Mouse (Mus musculus) cerebellum, adult 18-20 months (tissue): ENCODE measurements around the gene Ang.

Source experiments
- DNase-seq, 2 experiments: peaks; one replicate each; pipeline ENCODE4 v3.0.0; 2021

The Ang gene

DNA sequence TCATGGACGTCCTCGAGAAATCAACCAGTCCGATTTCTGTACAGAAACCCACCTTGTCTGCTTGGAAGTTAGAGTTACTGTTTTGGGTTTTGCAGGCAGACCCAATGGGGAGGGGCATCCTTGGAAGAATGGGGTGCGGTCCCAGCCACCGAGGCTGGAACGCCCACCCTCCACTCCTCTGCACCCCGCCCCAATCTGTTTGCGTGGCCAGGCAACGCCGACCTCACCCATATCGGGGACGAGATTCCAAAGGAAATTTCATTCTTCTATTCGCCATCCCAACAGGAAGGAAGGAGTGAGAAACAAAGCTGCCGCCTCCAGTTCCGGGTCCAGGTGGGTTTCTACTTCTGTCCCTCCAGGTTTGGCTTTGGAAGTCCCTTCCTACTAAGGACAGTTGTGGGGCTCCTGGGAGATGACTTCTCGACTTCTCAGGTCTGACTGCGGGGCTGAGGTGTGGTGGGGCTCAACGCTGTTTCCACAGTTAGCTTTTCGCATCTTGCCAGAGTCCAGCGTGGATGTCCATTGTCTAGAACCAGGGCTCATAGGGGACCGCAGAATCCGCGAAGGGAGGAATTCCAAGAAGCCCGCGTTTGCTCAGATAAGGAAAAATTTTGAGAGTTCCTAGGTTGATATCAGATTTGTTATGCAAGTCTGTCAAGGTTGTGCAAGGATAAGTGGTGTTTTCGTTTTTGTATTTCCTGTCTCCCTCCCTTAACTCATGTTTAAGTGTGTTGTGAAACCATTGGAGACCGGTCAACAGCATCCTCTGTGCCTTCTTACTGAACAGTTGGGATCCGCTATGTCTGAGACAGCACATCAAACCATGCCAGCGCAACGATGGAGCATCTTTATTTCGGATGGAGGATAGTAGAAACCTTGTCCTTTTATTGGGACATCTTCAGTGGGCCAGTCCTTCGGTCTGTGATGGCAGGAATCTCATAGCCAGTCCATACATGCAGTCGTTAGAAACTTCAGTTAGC is at the start of gene Ang, which contains the start of gene Rnase4:
Gene Ang (plus strand): TSS at position 230 of the 980 bp plus-strand sequence.
Gene Rnase4 (plus strand): TSS at position 157 of the 980 bp plus-strand sequence.
- peak; percentile 48 to 50 for DNase-seq

GRCm38 (mm10) chr14:51041769-51042168 is 49.2 kb upstream of the Ang start, which contains the start of gene Rnase9:
Gene Rnase9 (minus strand): TSS chr14:51041869.
- no peak for DNase-seq

GRCm38 (mm10) chr14:51047846-51048245 is 43.1 kb upstream of the Ang start:
- DNase-seq: no peak

DNA sequence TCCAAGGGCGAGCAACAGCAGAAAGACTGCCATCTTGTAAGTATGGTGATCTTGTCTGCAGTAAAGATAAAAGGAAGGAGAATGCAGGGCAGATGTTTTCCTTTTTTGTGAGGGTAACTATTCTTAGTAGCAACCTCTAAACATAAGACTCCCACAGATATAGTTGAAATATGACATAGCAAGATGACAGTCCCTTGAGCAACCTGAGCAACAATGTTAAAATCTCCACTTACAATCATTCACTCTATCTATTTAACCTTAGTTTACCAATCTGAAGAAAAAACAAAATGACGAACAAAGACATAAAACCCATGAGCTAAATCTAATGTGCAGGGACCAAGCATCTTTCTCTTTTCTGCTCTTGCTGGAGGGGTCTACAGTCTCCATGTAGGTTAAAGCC is 40.9 kb upstream of the Ang start, which contains the start of gene Rnase11:
Gene Rnase11 (minus strand): TSS at position 101 of the 400 bp plus-strand sequence.
- no peak for DNase-seq

- DNase-seq: no peak
Measured at GRCm38 (mm10) chr14:51051941-51052340, 39.0 kb upstream of the Ang start.

- no peak for DNase-seq
Measured at GRCm38 (mm10) chr14:51053176-51053575, 37.8 kb upstream of the Ang start.

DNA sequence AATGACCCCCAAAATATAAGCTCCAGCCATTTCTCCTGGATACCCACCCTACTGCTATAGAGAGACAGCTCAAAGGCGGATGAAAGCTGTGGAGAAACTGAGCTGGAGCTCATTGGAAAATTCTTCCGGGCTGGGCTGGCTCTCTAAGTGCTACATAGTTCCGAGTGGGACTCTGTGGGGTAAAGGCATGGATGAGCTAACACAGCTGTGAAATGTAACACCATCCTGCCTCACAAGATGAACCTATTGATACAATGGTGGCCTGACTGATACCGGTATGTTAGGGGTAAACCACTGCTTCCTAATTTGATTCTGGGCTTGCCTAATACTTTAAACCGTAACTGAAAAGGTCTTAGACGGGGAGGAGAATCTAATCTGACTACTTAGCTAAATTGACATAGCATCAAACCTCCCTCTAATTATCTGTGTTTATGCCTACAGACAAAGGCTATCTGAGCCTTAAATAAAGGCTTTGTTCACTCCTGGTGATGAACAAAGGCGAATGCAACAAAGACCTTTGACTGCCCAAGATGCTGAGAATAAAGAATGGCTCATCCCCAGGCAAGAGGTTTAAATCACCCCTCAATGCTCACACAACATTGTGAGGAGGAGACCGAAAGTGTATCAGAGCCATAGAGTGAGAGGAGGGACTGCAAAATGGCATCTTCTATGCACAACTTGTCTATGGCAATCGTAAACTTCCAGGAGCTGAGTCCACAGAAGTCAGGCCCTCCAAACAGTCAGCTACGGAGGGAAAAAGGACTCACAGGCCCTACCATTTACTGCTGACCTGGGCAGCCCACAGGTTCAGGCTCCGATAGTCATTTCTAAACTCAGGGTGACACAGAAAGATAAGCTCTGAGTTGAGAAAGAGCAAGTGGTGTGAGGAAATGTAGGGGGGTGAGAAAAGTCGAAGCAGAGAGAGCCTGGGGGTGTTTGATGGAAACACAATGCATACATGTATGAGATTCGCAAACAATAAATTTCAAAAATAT is 36.4 kb upstream of the Ang start:
- no peak for DNase-seq

DNA sequence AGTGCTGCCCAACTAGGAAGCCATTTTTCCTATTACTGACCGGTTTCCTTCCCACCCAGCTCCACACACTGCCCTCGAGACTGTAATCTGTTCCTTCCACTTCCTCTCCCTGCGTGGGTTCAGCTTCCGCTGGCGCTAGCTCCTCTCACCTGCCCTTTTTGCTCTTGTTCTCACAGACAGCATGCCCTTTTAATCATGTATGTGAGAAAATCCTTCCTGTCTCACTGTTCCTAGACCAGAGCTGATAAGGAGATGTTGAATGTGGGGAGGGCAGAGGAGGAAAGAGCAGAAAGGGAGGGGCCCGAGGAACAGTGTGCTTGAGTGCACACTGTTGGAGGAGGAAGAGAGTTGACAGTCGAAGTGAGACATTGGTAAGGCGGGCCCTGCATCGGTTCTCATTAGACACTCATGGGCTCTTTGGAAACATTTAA is 33.5 kb upstream of the Ang start, which contains the start of gene Rnase12:
Gene Rnase12 (minus strand): TSS at position 261 of the 431 bp plus-strand sequence.
- DNase-seq: no peak

DNA sequence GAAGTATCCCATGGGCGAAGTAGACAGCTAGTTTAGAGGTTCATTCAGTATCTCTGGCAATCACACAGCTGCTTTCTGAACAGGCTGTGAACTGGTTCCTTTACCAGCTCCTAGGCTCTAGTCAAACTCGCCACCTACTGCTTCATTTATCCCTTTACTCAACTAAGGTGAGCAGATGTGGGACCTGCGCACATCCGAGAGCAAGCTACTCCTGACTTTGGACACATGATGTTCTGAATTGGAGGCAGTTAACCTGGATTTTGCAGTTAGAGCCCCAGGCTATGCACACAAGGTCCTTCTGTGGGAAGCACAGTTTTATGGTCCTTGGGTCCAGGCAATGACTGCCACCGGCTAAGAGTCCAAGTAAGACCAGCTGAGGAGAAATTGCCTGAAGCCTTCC is 30.2 kb upstream of the Ang start:
- no peak for DNase-seq

DNA sequence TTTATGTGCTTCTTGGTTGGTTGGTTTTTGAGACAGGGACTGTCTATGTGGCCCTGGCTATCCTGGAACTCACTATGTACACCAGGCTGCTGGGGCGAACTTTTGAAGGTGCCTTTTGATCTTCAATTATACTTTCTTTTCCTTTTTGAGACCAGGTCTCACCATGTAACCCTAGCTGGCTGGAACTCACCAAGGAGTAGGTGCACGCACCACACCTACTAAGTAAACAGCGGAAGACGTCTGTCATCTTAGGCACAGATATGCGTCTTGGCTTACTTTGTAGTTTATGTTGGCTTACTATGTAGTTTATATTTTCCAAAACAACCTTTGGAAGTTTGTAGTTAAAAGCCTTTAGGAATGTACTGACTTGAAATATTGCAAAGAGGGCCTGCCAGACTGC is 22.0 kb upstream of the Ang start:
- DNase-seq: no peak

DNA sequence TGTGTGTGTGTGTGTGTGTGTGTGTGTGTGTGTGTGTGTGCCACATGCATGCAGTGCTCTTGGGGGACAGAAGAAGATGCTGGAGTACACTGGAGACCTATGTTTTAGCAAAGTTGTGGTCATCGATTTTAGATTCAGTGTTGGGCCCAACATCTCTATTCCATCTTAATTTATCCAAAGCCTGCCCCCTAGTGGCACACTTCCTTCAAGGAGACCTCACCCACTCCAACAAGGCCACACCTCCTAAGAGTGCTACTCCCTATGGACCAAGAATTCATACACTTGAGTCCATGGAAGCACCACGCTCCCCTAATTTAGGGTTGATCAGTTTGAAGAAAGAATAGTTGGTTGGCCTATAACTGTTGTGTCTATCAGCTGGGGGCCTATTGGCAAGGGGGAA is 21.3 kb upstream of the Ang start:
- peak in 1 of 2 experiments; percentile 14 for DNase-seq

DNA sequence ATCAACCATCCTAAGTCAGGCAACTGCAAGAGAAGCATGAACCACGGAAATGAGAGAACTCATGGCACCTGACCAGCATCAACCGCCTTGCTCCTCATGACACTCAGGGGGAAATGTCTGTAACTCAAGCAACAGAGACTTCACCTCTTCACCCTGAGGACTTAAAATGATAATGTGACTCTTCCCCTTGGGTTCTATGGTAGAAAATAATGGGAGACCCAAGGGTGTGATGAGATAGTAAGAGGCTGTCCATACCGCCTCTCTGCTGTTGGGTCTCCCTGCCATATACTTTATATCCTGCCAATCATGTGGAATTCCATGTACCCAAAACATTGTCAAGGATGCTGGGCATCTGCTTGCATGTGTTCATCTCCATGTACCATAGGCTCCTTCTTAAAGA is 16.6 kb upstream of the Ang start, which contains the start of gene Olfr750:
Gene Olfr750 (minus strand): TSS at position 101 of the 400 bp plus-strand sequence.
- DNase-seq: no peak

DNA sequence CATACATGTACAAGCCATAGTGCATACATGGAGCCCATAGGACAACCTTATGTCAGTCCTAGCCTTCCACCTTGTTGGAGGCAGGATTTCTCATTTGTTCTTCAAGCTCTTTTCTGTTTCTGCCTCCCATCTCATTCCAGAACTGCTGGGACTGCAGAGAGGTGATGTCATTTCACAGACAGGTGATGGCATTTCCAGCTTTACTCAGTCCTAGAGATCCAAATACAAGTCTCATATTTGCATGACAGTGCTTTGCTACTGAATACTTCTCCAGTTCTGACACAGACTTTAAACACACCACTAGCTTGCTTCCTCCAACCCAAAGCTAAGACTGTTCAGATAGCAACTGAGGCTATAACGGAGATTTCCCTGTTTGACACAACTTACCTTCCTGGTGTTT is 11.8 kb upstream of the Ang start:
- no peak for DNase-seq

DNA sequence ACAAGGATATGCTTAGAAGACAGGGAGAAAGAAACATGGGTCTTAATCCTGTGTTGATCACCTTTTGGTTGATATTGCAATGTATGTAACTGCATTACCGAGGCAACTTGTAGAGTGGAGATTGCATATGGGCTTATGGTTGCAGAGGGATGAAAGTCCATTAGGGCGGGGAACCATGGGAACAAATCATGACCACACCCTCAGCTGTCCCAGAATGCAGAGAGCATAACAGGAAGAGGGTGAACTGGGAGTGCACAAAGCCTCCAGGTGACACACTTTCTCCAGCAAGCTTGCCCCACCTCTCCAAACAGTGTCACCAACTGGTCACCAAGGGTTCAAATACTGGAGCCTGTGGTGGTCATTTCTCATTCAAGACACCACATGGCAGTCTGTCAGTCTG is 9.9 kb upstream of the Ang start:
- no peak for DNase-seq

DNA sequence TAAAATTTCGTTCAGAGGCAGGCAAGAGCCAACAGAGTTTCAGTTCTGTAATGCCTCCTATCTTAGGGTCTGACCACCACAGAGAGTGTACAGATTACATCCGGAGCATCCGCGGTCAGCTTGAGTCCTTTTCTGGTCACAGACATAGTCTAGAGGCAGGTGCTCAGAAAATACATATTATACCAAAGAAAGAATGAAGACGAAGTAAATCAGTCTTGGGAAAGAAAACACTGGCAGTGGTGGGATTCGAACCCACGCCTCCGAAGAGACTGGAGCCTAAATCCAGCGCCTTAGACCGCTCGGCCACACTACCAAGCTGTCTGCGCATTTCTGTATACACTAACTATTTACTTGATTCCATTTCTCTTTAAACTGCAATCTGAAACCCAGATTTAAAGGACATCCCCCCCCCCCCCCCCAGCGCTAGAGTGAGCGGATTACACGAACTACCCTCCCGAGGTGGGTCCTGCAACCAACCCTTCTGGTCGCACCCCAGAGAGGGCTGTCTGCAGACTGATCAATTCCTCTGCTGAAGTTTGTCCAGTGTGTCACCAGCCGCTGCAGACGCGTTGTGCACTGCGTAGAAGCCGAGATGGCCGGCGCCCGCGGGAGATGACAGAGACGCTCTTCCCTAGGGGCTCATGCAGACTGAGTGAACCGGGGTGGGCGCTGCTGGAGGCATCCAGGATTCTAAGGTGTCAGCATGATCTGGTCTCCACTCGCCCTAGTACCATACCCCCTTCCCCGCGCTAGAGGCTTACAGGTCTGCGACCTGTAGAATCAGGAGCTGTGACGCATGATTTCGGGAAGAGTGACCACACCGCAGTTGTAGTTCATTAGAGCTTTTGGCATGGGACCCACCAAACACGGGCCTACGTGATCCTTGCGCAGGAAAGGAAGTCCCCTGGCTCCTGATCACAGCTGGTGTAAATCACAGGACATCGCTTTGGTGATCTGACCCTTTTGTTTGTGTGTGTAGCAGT is 8.1 kb upstream of the Ang start:
- peak; percentile 41 to 70 for DNase-seq

DNA sequence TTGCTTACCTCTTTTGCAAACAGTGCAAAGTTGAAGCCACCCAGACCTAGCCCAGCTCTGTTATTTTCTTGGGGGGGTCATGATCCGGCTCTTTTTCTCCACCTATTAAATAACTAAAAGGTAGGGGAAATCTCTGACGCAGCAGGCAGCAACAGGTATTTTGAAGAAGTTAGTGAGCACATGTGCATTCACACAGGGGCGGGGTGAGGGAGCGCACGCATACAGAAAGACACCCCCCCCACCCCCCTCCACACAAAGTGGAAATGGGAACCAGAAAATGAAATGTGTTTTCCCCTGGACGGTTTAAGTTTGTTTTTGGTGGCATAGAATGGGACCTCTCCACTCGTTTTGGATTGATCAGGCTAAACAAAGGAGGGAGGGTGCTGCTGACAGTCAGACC is 7.1 kb upstream of the Ang start:
- no peak for DNase-seq

DNA sequence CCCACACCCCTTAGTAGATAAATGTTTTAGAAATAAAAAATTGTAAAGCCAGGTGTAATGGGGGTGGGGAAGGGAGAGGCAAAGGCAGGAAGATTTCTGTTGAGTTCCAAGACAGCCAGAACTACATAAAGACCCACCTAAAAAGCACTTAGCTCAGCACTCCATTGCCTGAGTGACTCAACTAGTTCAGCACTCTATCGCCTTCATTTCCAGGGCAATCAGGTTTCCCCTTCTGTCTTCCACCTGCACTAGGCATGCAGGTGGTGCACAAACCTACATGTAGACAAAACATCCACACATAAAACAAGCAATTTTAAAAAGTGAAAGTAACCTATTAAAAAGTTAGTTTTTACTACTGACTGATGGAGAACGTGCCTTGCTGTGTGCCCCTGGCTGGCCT is 5.9 kb upstream of the Ang start:
- no peak for DNase-seq

DNA sequence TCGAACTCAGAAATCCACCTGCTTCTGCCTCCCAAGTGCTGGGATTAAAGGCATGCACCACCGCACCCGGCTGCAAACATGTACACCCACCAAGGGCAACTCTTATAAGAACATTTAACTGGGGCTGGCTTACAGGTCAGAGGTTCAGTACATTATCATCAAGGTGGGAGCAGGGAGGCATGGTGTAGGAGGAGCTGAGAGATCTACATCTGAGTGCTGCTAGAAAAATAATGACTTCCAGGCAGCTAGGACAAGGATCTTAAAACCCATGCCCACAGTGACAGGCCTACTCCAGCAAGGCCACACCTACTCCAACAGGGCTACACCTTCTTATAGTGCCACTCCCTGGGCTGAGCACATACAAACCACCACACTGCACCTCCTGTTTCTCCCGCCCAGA is 5.0 kb upstream of the Ang start:
- no peak for DNase-seq

GRCm38 (mm10) chr14:51087762-51088161 is 3.2 kb upstream of the Ang start:
- DNase-seq: no peak

DNA sequence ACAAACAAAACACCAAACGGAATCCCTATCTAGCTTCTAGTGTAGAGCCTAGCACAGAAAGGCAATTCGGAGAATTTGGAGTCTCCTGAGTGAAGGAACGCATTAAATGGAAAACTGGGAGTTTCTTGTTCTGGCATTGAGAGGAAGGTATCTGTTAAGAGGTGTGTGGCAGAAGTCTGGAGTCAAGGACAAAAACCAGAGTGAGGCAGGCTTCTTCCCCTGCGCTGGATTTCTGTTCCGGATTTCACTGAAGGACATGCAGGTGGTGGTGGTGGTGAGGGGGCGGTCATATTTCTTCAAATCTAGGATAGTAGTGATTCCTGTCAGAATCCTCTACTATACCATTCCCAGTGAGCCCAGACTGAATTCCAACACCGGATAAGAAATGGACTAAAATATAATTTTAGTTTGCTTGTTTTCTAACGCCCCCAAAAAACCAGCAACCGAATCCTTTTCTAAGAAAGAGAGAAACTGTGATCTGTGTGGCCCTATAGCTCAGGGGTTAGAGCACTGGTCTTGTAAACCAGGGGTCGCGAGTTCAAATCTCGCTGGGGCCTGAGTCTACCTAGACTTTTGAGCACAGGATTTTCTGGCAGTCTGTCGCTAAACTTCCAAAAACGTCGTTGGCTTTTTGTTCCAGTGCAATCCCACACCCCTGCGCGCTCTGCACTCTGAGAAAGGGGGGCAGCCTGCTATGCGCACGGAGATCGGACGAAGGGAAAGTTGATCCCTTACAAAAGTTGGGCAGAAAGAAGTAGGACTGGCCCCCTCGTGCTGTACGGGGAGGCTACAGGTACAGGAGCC is 2.6 kb upstream of the Ang start:
- DNase-seq: peak; percentile 84 to 89
